Mouse (Mus musculus): Measurements from ENCODE around the gene Slc35b1. TPM values are rescaled to one million over a fixed set of nuclear protein-coding genes. Genes with fewer than 3 reads are reported as not detected.

The Slc35b1 gene
- polyA plus RNA-seq, 1 experiment from 2014 or later: 154 TPM

DNA sequence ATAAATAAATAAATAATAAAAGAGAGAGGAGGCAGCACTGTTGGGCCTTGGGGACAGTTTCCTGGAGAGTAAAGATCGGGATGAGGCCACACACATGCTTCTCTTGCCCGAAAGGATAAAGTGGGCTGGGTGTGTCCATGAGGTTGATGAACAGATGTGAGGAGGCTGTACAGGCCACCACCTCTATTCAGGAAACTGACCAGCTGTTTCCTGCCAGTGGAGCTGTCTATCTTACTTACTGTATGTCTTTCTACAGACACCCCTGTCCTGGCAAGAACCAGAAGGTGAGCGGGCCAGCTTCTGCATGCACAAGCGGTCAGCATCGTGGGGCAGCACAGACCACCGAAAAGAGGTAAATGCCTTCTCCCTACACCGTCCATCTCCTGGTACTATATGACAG is 13.3 kb upstream of the Slc35b1 start:
- ATAC-seq: no peak
- 0 out of 2 replicates have a peak, but pooled peaks cover 3% of the 10 kb centered on the region for H3K4me1 ChIP-seq (replicated peaks; ENCODE audit: control insufficient read depth, insufficient read depth, low read length)
- WGBS: 94% methylated on average over 7 of the region's 7 CpGs
- H3K36me3 ChIP-seq (ENCODE audit: control insufficient read depth, insufficient read depth): no peaks in the 10 kb centered on the region
- H3K9me3 ChIP-seq (ENCODE audit: control insufficient read depth, low read length): no peaks in the 10 kb centered on the region
- H3K4me3 ChIP-seq (replicated peaks; ENCODE audit: low read length): no peak overlapping the region
- H3K27ac ChIP-seq (ENCODE audit: low read length): no peak overlapping the region
- no peak overlapping the region for H3K4me2 ChIP-seq (ENCODE audit: low read length)
- no peaks in the 10 kb centered on the region for H3K27me3 ChIP-seq (replicated peaks; ENCODE audit: control insufficient read depth, insufficient read depth, low read length)
- no peak overlapping the region for H3K9ac ChIP-seq (replicated peaks; ENCODE audit: low read depth, low read length)

DNA sequence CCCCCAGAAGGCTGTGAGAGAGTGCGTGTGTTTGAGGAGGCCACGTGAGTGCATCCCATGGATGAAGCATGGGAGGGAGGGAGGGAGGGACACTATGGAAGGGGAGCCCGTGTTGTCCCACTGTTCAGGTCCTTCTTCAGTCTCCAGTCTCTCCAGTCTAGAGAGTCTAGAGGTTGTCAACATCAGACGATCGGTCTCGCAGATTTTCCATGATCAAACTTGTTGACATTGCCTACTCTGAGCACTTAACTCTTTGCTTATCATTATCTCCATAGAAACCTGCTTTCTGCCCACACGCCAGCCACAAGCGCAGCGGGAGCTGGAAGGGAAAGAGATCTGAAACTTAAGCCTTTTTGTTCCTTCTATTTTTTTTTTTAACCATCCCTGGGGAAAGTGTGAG is 5.6 kb upstream of the Slc35b1 start:
- ATAC-seq: no peak
- H3K9me3 ChIP-seq (ENCODE audit: control insufficient read depth, low read length): no peaks in the 10 kb centered on the region
- WGBS: 80% methylated on average over 9 of the region's 9 CpGs
- no peaks in the 10 kb centered on the region for H3K36me3 ChIP-seq (ENCODE audit: control insufficient read depth, insufficient read depth)
- no peak overlapping the region for H3K9ac ChIP-seq (replicated peaks; ENCODE audit: low read depth, low read length)
- H3K4me2 ChIP-seq (ENCODE audit: low read length): no peak overlapping the region
- no peak overlapping the region for H3K4me3 ChIP-seq (replicated peaks; ENCODE audit: low read length)
- H3K27me3 ChIP-seq (replicated peaks; ENCODE audit: control insufficient read depth, insufficient read depth, low read length): no peaks in the 10 kb centered on the region
- no peaks in the 10 kb centered on the region for H3K4me1 ChIP-seq (replicated peaks; ENCODE audit: control insufficient read depth, insufficient read depth, low read length)
- H3K27ac ChIP-seq (ENCODE audit: low read length): no peak overlapping the region

DNA sequence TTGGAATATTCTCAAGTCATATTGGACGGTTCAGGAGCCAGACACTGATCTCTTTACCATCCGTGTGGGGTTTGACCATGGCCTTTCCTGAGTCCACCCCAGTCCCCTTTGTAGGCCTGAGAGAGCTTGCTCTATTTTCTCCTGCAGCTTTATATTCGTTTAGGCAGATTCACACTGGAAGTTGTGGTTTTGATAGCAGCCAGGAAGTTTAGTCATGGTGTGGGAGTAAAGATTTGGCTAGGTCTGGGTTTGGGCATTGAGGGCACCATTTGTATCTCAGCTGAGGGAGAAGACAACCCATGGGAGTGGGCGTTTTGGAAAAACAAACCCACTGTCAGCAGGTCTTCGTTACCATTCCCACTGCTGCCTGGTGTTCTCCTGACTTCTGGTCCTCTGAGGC is 4.9 kb upstream of the Slc35b1 start:
- Histone ChIP-seq H3K9me3 (ENCODE audit: control insufficient read depth, low read length) (no peaks in the 10 kb centered on the region), H3K9ac (replicated peaks; ENCODE audit: low read depth, low read length) (no peak overlapping the region), H3K27ac (ENCODE audit: low read length) (no peak overlapping the region), H3K27me3 (replicated peaks; ENCODE audit: control insufficient read depth, insufficient read depth, low read length) (no peaks in the 10 kb centered on the region), H3K4me1 (replicated peaks; ENCODE audit: control insufficient read depth, insufficient read depth, low read length) (no peaks in the 10 kb centered on the region), H3K4me3 (replicated peaks; ENCODE audit: low read length) (no peak overlapping the region), H3K36me3 (ENCODE audit: control insufficient read depth, insufficient read depth) (no peaks in the 10 kb centered on the region), H3K4me2 (ENCODE audit: low read length) (no peak overlapping the region)
- 77% methylated on average over 5 of the region's 5 CpGs for whole genome bisulfite sequencing
- ATAC-seq: no peak

DNA sequence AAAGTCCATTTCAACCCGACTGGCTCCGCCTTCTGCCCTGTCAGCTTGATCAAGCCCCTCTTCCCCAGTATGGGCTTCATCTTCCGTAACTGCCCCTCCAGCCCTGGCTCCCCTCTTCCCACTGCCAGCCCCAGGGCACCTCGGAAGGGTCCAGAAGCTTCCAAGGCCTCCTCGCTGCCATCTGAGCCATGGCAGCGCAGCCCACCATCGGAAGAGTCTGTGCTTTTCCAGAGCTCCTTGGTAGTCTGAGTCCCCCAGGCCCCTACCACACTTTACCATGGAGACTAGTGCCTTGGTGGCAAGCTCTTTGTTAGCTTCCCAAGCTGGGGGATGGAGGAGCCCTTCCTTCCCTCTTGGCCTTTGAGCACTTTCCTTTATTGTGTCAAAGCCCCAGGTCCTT is 3.8 kb upstream of the Slc35b1 start:
- 94% methylated on average over 7 of the region's 7 CpGs for WGBS
- Histone ChIP-seq H3K4me1 (replicated peaks; ENCODE audit: control insufficient read depth, insufficient read depth, low read length) (peaks cover 4% of the 10 kb centered on the region), H3K4me3 (replicated peaks; ENCODE audit: low read length) (no peak overlapping the region), H3K27ac (ENCODE audit: low read length) (no peak overlapping the region), H3K27me3 (replicated peaks; ENCODE audit: control insufficient read depth, insufficient read depth, low read length) (no peaks in the 10 kb centered on the region), H3K9me3 (ENCODE audit: control insufficient read depth, low read length) (no peaks in the 10 kb centered on the region), H3K4me2 (ENCODE audit: low read length) (no peak overlapping the region), H3K9ac (replicated peaks; ENCODE audit: low read depth, low read length) (no peak overlapping the region), H3K36me3 (ENCODE audit: control insufficient read depth, insufficient read depth) (no peaks in the 10 kb centered on the region)
- no peak for ATAC-seq

DNA sequence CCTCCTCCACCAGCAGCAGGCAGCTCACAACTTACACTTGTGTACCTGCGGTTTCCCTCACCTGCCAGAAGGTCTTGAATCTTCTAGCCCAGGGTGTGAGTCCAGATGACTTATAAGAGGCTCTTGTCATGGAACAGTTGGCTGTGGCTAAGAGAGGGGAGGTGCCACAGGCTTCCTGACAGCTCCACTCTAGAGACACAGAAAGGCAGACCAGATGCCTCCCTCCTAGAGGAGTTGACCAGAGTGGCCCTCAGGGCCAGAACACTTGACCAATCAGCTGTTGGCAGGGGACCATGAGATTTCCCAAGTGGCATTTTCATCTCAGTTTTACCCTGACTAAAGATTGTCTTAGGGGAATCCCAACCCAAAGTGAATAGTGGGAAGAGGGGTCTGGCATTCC is 3.3 kb upstream of the Slc35b1 start:
- Histone ChIP-seq H3K27ac (ENCODE audit: low read length) (no peak overlapping the region), H3K9ac (replicated peaks; ENCODE audit: low read depth, low read length) (no peak overlapping the region), H3K9me3 (ENCODE audit: control insufficient read depth, low read length) (no peaks in the 10 kb centered on the region), H3K27me3 (replicated peaks; ENCODE audit: control insufficient read depth, insufficient read depth, low read length) (no peaks in the 10 kb centered on the region), H3K4me3 (replicated peaks; ENCODE audit: low read length) (no peak overlapping the region), H3K4me2 (ENCODE audit: low read length) (no peak overlapping the region), H3K4me1 (replicated peaks; ENCODE audit: control insufficient read depth, insufficient read depth, low read length) (peaks cover 9% of the 10 kb centered on the region), H3K36me3 (ENCODE audit: control insufficient read depth, insufficient read depth) (no peaks in the 10 kb centered on the region)
- WGBS: 83% methylated on average over 1 of the region's 1 CpGs
- ATAC-seq: no peak

DNA sequence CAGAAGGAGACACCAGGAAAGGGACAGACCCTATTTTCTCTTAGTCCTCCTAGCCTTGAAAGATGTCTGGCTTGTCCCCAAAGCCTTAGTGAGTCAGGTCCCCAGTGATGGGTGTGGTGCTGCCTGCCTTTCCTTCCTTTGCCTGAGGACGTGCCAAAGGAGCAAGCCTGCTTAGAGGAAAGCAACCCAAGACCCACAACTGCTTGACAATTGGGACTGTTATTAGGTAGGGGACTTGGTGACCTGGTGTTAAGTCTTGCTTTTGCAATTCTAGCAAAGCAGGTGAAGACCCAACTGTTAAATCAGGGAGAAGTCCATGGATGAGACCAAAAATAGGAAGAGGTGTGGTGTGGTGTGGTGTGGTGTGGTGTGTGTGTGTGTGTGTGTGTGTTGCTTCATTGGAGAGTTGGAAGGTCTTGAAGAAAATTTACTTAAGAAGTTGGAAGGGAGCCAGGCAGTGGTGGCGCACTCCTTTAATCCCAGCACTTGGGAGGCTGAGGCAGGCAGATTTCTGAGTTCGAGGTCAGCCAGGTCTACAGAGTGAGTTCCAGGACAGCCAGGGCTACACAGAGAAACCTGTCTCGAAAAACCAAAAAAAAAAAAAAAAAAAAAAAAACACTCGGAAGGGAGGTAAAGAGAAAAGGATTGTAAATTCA is 1.0 kb upstream of the Slc35b1 start:
- H3K9me3 ChIP-seq (ENCODE audit: control insufficient read depth, low read length): no peaks in the 10 kb centered on the region
- peaks cover 15% of the 10 kb centered on the region for H3K4me1 ChIP-seq (replicated peaks; ENCODE audit: control insufficient read depth, insufficient read depth, low read length)
- H3K36me3 ChIP-seq (ENCODE audit: control insufficient read depth, insufficient read depth): peaks cover 9% of the 10 kb centered on the region; the same call in 1 of the 2 replicates
- no peak overlapping the region for H3K27ac ChIP-seq (ENCODE audit: low read length)
- 87% methylated on average over 5 of the region's 5 CpGs for WGBS
- no peak overlapping the region for H3K4me3 ChIP-seq (replicated peaks; ENCODE audit: low read length)
- no peak overlapping the region for H3K9ac ChIP-seq (replicated peaks; ENCODE audit: low read depth, low read length)
- no peak overlapping the region for H3K4me2 ChIP-seq (ENCODE audit: low read length)
- H3K27me3 ChIP-seq (replicated peaks; ENCODE audit: control insufficient read depth, insufficient read depth, low read length): no peaks in the 10 kb centered on the region
- no peak for ATAC-seq

DNA sequence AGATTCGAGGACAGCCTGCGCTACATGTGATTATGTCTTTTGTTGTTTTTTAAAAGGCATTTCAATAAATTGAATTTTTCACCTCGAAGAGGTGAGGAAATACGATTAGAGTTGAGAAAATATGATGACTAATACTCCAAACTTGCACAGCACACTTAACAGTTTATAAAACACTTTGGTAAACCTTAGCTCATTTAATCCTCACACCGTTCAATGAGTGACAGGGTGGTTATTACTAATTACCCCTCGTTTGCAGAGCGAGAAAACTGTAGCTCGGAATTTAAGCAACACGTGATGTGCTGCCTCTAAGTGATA is 531 bp upstream of the Slc35b1 start:
- Histone ChIP-seq H3K4me1 (replicated peaks; ENCODE audit: control insufficient read depth, insufficient read depth, low read length) (peaks cover 15% of the 10 kb centered on the region), H3K27ac (ENCODE audit: low read length) (0 out of 2 replicates have a peak overlapping the region, but pooled peaks have one; percentile 25), H3K4me2 (ENCODE audit: low read length) (peak overlapping the region; percentile 36), H3K4me3 (replicated peaks; ENCODE audit: low read length) (peak overlapping the region; percentile 29), H3K36me3 (ENCODE audit: control insufficient read depth, insufficient read depth) (peaks cover 14% of the 10 kb centered on the region; the same call in 1 of the 2 replicates), H3K27me3 (replicated peaks; ENCODE audit: control insufficient read depth, insufficient read depth, low read length) (no peaks in the 10 kb centered on the region), H3K9me3 (ENCODE audit: control insufficient read depth, low read length) (no peaks in the 10 kb centered on the region), H3K9ac (replicated peaks; ENCODE audit: low read depth, low read length) (peak overlapping the region; percentile 39)
- WGBS: 35% methylated on average over 9 of the region's 9 CpGs
- ATAC-seq: no peak; the same call in 1 of the 2 replicates

DNA sequence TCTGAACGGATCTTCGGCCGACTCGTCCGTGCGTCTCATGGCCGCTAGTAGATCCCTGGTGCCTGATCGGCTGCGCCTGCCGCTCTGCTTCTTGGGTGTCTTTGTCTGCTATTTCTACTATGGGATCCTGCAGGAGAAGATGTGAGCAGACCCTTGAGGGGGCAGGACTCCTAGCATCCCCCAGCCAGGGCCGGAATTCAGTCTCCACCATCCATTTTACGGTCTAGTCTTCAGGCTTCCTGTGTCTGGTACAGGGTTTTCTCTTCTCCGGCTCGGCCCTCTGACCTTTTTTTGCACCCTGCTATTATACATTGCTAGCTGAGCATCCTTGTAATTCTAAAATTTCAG is 455 bp downstream of the Slc35b1 start:
- WGBS: 0% methylated on average over 14 of the region's 14 CpGs
- Histone ChIP-seq H3K27me3 (replicated peaks; ENCODE audit: control insufficient read depth, insufficient read depth, low read length) (no peaks in the 10 kb centered on the region), H3K4me3 (replicated peaks; ENCODE audit: low read length) (peak overlapping the region; percentile 74), H3K27ac (ENCODE audit: low read length) (peak overlapping the region; percentile 89), H3K4me1 (replicated peaks; ENCODE audit: control insufficient read depth, insufficient read depth, low read length) (peaks cover 15% of the 10 kb centered on the region), H3K4me2 (ENCODE audit: low read length) (peak overlapping the region; percentile 76), H3K9me3 (ENCODE audit: control insufficient read depth, low read length) (no peaks in the 10 kb centered on the region), H3K36me3 (ENCODE audit: control insufficient read depth, insufficient read depth) (peaks cover 18% of the 10 kb centered on the region), H3K9ac (replicated peaks; ENCODE audit: low read depth, low read length) (peak overlapping the region; percentile 84)
- ATAC-seq: peak; percentile 41

DNA sequence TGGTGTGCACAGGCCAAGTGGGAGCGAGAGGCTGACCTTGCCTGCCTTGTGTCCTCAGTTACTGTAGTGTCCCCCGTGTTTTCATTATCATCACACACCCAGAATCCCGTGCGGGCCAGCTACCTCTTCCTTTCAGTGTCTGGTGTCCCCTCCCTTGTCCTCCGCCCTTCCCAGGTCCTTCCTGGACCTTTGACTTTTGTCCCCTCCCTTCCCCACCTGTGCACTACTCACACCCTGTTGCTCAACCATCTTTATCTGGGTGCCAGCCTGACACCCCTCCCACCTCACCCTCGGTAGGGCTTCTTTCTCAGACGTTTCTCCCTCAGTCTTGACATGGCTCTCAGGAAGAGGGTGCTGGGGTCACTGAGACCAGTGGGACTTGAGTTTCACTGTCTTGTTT is 2.9 kb downstream of the Slc35b1 start:
- peaks cover 26% of the 10 kb centered on the region for H3K36me3 ChIP-seq (ENCODE audit: control insufficient read depth, insufficient read depth)
- 95% methylated on average over 7 of the region's 7 CpGs for WGBS
- H3K4me2 ChIP-seq (ENCODE audit: low read length): no peak overlapping the region
- H3K9ac ChIP-seq (replicated peaks; ENCODE audit: low read depth, low read length): no peak overlapping the region
- peaks cover 24% of the 10 kb centered on the region for H3K4me1 ChIP-seq (replicated peaks; ENCODE audit: control insufficient read depth, insufficient read depth, low read length)
- H3K4me3 ChIP-seq (replicated peaks; ENCODE audit: low read length): no peak overlapping the region
- ATAC-seq: no peak
- H3K27ac ChIP-seq (ENCODE audit: low read length): no peak overlapping the region
- no peaks in the 10 kb centered on the region for H3K27me3 ChIP-seq (replicated peaks; ENCODE audit: control insufficient read depth, insufficient read depth, low read length)
- H3K9me3 ChIP-seq (ENCODE audit: control insufficient read depth, low read length): no peaks in the 10 kb centered on the region

DNA sequence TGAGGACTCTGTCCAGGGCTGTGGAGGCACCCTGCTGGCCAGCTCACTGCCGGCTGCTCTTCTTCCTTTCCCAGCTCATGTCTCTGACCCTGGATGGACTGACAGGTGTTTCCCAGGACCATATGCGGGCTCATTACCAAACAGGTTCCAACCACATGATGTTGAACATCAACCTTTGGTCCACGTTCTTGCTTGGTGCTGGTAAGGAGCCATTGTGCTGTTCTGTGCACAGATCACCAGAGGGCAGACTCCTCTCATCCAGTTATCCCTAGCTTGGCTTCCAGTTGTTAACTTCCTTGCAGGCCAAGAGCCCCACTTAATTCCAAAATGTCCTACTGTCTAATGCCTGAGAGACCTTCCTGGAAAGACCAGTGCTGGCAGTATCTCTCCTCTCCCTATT is 4.5 kb downstream of the Slc35b1 start:
- H3K4me1 ChIP-seq (replicated peaks; ENCODE audit: control insufficient read depth, insufficient read depth, low read length): peaks cover 34% of the 10 kb centered on the region
- no peaks in the 10 kb centered on the region for H3K27me3 ChIP-seq (replicated peaks; ENCODE audit: control insufficient read depth, insufficient read depth, low read length)
- 78% methylated on average over 3 of the region's 3 CpGs for WGBS
- H3K9me3 ChIP-seq (ENCODE audit: control insufficient read depth, low read length): no peaks in the 10 kb centered on the region
- H3K27ac ChIP-seq (ENCODE audit: low read length): no peak overlapping the region
- no peak overlapping the region for H3K4me3 ChIP-seq (replicated peaks; ENCODE audit: low read length)
- no peak for ATAC-seq
- no peak overlapping the region for H3K9ac ChIP-seq (replicated peaks; ENCODE audit: low read depth, low read length)
- H3K36me3 ChIP-seq (ENCODE audit: control insufficient read depth, insufficient read depth): peaks cover 26% of the 10 kb centered on the region
- H3K4me2 ChIP-seq (ENCODE audit: low read length): no peak overlapping the region

All from forebrain, embryonic 16.5 days (tissue).